Mouse (Mus musculus): ENCODE measurements around the gene Smcr8.
A peak's percentile ranks its signal among the peaks of the same experiment; 100 is the strongest.
"Not testable (repeated sequence)": the region's sequence is repeated elsewhere in the genome, so short reads cannot be mapped to it uniquely, and the experiment has no call there.

Smcr8 gene

GRCm38 (mm10) chr11:60784179-60784922 lies 7.0 kb downstream of the Smcr8 start:
- DNase-seq (ENCODE audit: low spot score) = no peak

GRCm38 (mm10) chr11:60787595-60787994 lies 10.3 kb downstream of the Smcr8 start:
- no peak for DNase-seq (ENCODE audit: low spot score)

GRCm38 (mm10) chr11:60790472-60790871 lies 13.1 kb downstream of the Smcr8 start:
- DNase-seq (ENCODE audit: low spot score) = no peak

GRCm38 (mm10) chr11:60796342-60796741 lies 19.0 kb downstream of the Smcr8 start:
- no peak for DNase-seq (ENCODE audit: low spot score)

GRCm38 (mm10) chr11:60799977-60800376 lies 22.7 kb downstream of the Smcr8 start:
- DNase-seq (ENCODE audit: low spot score) = no peak

- no peak for DNase-seq (ENCODE audit: low spot score)
These were observed 23.6 kb downstream of the Smcr8 start for GRCm38 (mm10) chr11:60800892-60801291.

GRCm38 (mm10) chr11:60808286-60809070 lies 31.2 kb downstream of the Smcr8 start:
- peak; percentile 37 for DNase-seq (ENCODE audit: low spot score)

GRCm38 (mm10) chr11:60809546-60809945 lies 32.2 kb downstream of the Smcr8 start:
- no peak for DNase-seq (ENCODE audit: low spot score)

- no peak for DNase-seq (ENCODE audit: low spot score)
These were observed 33.0 kb downstream of the Smcr8 start for GRCm38 (mm10) chr11:60810046-60810965.

GRCm38 (mm10) chr11:60811054-60811460 lies 33.7 kb downstream of the Smcr8 start:
- peak; percentile 97 for DNase-seq (ENCODE audit: low spot score)

GRCm38 (mm10) chr11:60811618-60812017 lies 34.3 kb downstream of the Smcr8 start, which contains the start of gene Shmt1:
Gene Shmt1 (minus strand): TSS chr11:60811718.
- not testable (repeated sequence) for DNase-seq (ENCODE audit: low spot score)

- DNase-seq (ENCODE audit: low spot score) = no peak
These were observed 39.1 kb downstream of the Smcr8 start for GRCm38 (mm10) chr11:60816398-60816797.

GRCm38 (mm10) chr11:60823771-60824170 lies 46.4 kb downstream of the Smcr8 start:
- no peak for DNase-seq (ENCODE audit: low spot score)

- DNase-seq (ENCODE audit: low spot score) = no peak
These were observed 47.9 kb downstream of the Smcr8 start for GRCm38 (mm10) chr11:60825191-60825590.

GRCm38 (mm10) chr11:60826700-60827099 lies 49.4 kb downstream of the Smcr8 start:
- no peak for DNase-seq (ENCODE audit: low spot score)

GRCm38 (mm10) chr11:60827241-60827945 lies 50.1 kb downstream of the Smcr8 start:
- no peak for DNase-seq (ENCODE audit: low spot score)

- DNase-seq (ENCODE audit: low spot score) = no peak
These were observed 51.6 kb downstream of the Smcr8 start for GRCm38 (mm10) chr11:60828903-60829302.

- peak; percentile 86 for DNase-seq (ENCODE audit: low spot score)
These were observed 53.2 kb downstream of the Smcr8 start, which contains the start of gene Dhrs7b for GRCm38 (mm10) chr11:60830433-60831052. Gene Dhrs7b (plus strand): TSS chr11:60830631.

GRCm38 (mm10) chr11:60836897-60837296 lies 59.6 kb downstream of the Smcr8 start:
- no peak for DNase-seq (ENCODE audit: low spot score)
